Mouse (Mus musculus): ENCODE measurements around the gene Cnpy1.

The Cnpy1 gene

GRCm38 (mm10) chr5:28165358-28166255 lies 80.0 kb downstream of the Cnpy1 start, which contains the start of gene En2:
TSS of gene En2 (plus strand) at chr5:28165694.
- DNase-seq (ENCODE audit: low spot score in 2 of 2): no peak

- no peak for DNase-seq (ENCODE audit: low spot score in 2 of 2)
These were observed 81.7 kb downstream of the Cnpy1 start for GRCm38 (mm10) chr5:28163926-28164325.

- DNase-seq (ENCODE audit: low spot score in 2 of 2): no peak
These were observed 83.6 kb downstream of the Cnpy1 start for GRCm38 (mm10) chr5:28161938-28162402.

- no peak for DNase-seq (ENCODE audit: low spot score in 2 of 2)
These were observed 84.1 kb downstream of the Cnpy1 start for GRCm38 (mm10) chr5:28161383-28161937.

DNA sequence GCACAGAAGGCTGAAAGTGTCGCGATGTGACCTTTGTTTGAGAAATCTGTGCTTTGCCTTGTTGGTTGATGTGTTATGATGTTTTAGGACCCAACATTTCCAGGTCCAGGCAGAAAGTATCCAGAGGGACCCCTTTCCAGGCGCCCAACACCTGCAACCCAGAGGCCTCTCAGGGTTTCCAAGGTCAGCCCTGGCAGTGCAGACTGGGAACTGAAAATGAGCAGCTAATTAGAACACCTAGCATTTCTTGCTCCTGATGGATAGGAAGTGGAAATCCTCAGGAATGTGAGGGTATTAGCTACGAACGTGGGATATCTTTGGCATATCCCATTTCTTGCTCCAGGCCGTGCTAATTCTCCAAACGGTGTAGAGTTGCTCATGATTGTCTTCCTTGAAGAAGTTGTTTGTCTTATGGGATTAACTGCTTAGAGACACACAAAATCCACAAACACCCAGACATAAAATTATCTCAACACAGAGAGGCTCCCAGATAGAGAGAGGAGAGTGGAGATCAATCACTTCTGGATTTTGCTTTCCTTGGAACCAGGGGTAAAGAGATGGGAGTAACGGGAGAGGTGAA lies 85.6 kb downstream of the Cnpy1 start:
- no peak for DNase-seq (ENCODE audit: low spot score in 2 of 2)

GRCm38 (mm10) chr5:28159072-28159458 lies 86.5 kb downstream of the Cnpy1 start:
- DNase-seq (ENCODE audit: low spot score in 2 of 2): no peak

- DNase-seq (ENCODE audit: low spot score in 2 of 2): no peak
These were observed 87.1 kb downstream of the Cnpy1 start for GRCm38 (mm10) chr5:28158308-28159071.

GRCm38 (mm10) chr5:28157781-28158180 lies 87.8 kb downstream of the Cnpy1 start:
- no peak for DNase-seq (ENCODE audit: low spot score in 2 of 2)

DNA sequence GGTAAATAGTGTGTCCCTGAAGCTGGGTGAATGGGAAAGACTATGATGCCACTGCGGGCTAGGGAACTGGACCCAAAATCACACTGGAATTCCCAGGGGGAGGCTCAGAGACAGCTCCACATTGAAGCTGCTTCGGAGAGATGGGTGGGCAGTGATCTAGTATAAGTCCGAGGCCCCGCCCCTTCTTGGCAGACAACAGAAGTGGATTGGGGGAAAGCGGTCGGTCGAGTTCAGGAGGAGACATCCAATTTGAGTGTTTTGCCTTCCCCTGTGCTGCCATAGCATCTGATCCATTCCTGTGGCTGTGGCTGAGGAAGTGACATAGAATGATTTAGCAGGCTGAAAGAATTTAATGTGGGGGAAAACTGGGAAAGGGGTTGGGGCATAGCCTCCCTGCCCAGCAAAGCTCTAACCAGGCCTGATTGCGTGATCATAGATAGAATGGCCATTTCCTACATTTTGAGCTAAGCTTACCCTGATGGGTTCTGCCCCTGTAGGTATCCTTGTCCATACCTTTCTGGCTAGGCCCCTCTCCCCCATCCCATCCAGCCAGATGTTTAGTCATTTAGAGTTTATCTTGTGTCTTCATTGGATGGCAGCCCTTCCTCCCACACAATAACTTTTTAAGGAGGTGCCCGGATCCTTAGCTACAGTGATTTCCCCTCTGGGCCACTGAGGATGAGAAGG lies 88.4 kb downstream of the Cnpy1 start:
- no peak for DNase-seq (ENCODE audit: low spot score in 2 of 2)

Data from right cerebral cortex, postnatal 36 days (tissue).